Mouse (Mus musculus): ENCODE data around the gene Nanos1. TPM values are rescaled to one million over a fixed set of nuclear protein-coding genes. Genes with fewer than 3 reads are reported as not detected.
A peak's percentile ranks its signal among the peaks of the same experiment; 100 is the strongest.

The Nanos1 gene
- total and polyA plus RNA-seq, 3 experiments = 1.2 to 3.2 (median 1.3) TPM

DNA sequence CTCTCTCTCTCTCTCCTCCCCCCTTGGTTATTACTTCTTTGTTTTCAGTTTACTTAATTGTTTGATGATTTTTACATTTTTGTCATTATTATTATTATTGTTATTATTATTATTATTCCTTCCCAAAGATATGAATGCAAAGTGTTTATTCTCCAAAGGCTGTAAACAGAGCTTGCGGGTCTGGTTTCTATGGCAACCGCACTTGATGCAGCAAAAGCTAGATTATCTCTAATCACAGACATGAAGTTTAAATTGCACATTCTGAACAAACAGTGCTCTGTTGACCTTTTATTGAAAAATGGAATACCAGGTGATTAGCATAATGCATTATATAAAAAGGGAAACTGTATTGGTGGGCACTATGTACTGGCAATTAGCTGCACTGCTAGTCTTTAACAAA, 39.4 kb upstream of the Nanos1 start:
- in situ Hi-C loops (cut with MboI; ENCODE audit: low pct_ligation_motif_present, low pct_unique_long_range_greater_than_20kb, low sequenced_read_pairs) = loop anchor here (25.0 kb wide), 1 partner anchor 104 kb away; no protein-coding TSS in a partner anchor
- DNase-seq (ENCODE audit: extremely low read depth) = no peak
- peaks cover 2% of the 10 kb centered on the region for H3K27me3 ChIP-seq (replicated peaks)

GRCm38 (mm10) chr19:60730281-60730852, 25.4 kb upstream of the Nanos1 start:
- H3K9ac ChIP-seq (ENCODE audit: insufficient read depth, low read depth) = no peak overlapping the region
- dilution Hi-C loops (cut with MboI; ENCODE audit: extremely low pct_ligation_motif_present, extremely low pct_unique_long_range_greater_than_20kb, low sequenced_read_pairs) (no loop called here), in situ Hi-C loops (cut with MboI; ENCODE audit: low pct_ligation_motif_present, low pct_unique_long_range_greater_than_20kb, low sequenced_read_pairs) (no loop called here)
- no peaks in the 10 kb centered on the region for H3K9me3 ChIP-seq (replicated peaks; ENCODE audit: low read length)
- peak; percentile 75 for DNase-seq (ENCODE audit: extremely low read depth)
- no peaks in the 10 kb centered on the region for H3K4me1 ChIP-seq (ENCODE audit: control insufficient read depth in 1 of 2, insufficient read depth in 2 of 2)
- peaks cover 3% of the 10 kb centered on the region for H3K27me3 ChIP-seq (replicated peaks)
- no peaks in the 10 kb centered on the region for H3K36me3 ChIP-seq (replicated peaks in 1 of 2; ENCODE audit: control insufficient read depth in 1 of 2, insufficient read depth in 1 of 2, low read length in 1 of 2)
- H3K27ac ChIP-seq (ENCODE audit: insufficient read depth, low read depth) = no peak overlapping the region
- peak; percentile 9; the same call in 1 of the 2 replicates for TF ChIP-seq BHLHE40 (IDR thresholded peaks at IDR 0.05; ENCODE audit: low read depth, low read length)
- no peak for TF ChIP-seq TCF12 (IDR thresholded peaks at IDR 0.05; ENCODE audit: low read depth, low read length)
- no peak for TF ChIP-seq POLR2AphosphoS2 (IDR thresholded peaks at IDR 0.05; ENCODE audit: low read depth, low read length)
- no peak for TF ChIP-seq ETS1 (conservative IDR thresholded peaks at IDR 0.05; ENCODE audit: low read depth, low read length)
- TF ChIP-seq IRF4 (IDR thresholded peaks at IDR 0.05; ENCODE audit: low read depth, low read length) = no peak
- TF ChIP-seq ZMIZ1 (IDR thresholded peaks at IDR 0.05; ENCODE audit: low read depth, low read length) = no peak
- TF ChIP-seq MXI1 (IDR thresholded peaks at IDR 0.05; ENCODE audit: low read depth, low read length) = no peak
- TF ChIP-seq UBTF (IDR thresholded peaks at IDR 0.05; ENCODE audit: low read depth, low read length) = no peak
- peak; percentile 67 to 85 for TF ChIP-seq CTCF (conservative IDR thresholded peaks at IDR 0.05 in 1 of 2, IDR thresholded peaks at IDR 0.05 in 1 of 2; ENCODE audit: low read depth in 2 of 2, low read length in 2 of 2)
- no peak for TF ChIP-seq MYC (IDR thresholded peaks at IDR 0.05; ENCODE audit: low read depth, low read length)
- TF ChIP-seq ZKSCAN1 (IDR thresholded peaks at IDR 0.05; ENCODE audit: borderline replicate concordance, low read depth, low read length) = no peak
- peak; percentile 73 for TF ChIP-seq RAD21 (IDR thresholded peaks at IDR 0.05; ENCODE audit: low read depth, low read length)
- no peak for TF ChIP-seq MAZ (IDR thresholded peaks at IDR 0.05; ENCODE audit: low read depth, low read length)
- TF ChIP-seq SMC3 (IDR thresholded peaks at IDR 0.05; ENCODE audit: low read depth, low read length) = peak; percentile 80
- TF ChIP-seq MEF2A (IDR thresholded peaks at IDR 0.05; ENCODE audit: borderline replicate concordance, low read depth, low read length) = no peak
- TF ChIP-seq USF2 (conservative IDR thresholded peaks at IDR 0.05; ENCODE audit: low read depth, low read length) = no peak
- no peak for TF ChIP-seq SIN3A (IDR thresholded peaks at IDR 0.05; ENCODE audit: low read length)
- no peak for TF ChIP-seq NELFE (IDR thresholded peaks at IDR 0.05; ENCODE audit: low read depth, low read length)
- no peak overlapping the region for H3K4me3 ChIP-seq (replicated peaks in 1 of 3; ENCODE audit: low read depth in 2 of 3, low read length in 2 of 3, poor library complexity in 1 of 3)
- no peaks in the 10 kb centered on the region for H3K79me2 ChIP-seq (replicated peaks; ENCODE audit: control insufficient read depth, extremely low read depth, insufficient read depth, poor library complexity, severe bottlenecking)
- no peak overlapping the region for H3K4me2 ChIP-seq (ENCODE audit: insufficient read depth, low read depth, poor library complexity, severe bottlenecking)

More for the DNA sequence above, 39.4 kb upstream of the Nanos1 start:
- dilution Hi-C loops (cut with MboI; ENCODE audit: extremely low pct_ligation_motif_present, extremely low pct_unique_long_range_greater_than_20kb, low sequenced_read_pairs) = no loop called here
- TF ChIP-seq BHLHE40 (IDR thresholded peaks at IDR 0.05; ENCODE audit: low read depth, low read length) = no peak
- no peak for TF ChIP-seq CTCF (conservative IDR thresholded peaks at IDR 0.05 in 1 of 2, IDR thresholded peaks at IDR 0.05 in 1 of 2; ENCODE audit: low read depth in 2 of 2, low read length in 2 of 2)
- TF ChIP-seq IRF4 (IDR thresholded peaks at IDR 0.05; ENCODE audit: low read depth, low read length) = no peak
- TF ChIP-seq CHD1 (IDR thresholded peaks at IDR 0.05; ENCODE audit: low read depth, low read length) = no peak
- TF ChIP-seq TBP (conservative IDR thresholded peaks at IDR 0.05; ENCODE audit: low read depth, low read length) = no peak
- no peak for TF ChIP-seq CHD2 (IDR thresholded peaks at IDR 0.05; ENCODE audit: low read length)
- TF ChIP-seq USF1 (IDR thresholded peaks at IDR 0.05; ENCODE audit: low read depth, low read length) = no peak
- no peak for TF ChIP-seq GABPA (IDR thresholded peaks at IDR 0.05; ENCODE audit: insufficient replicate concordance, low read depth, low read length)
- no peak overlapping the region for H3K27ac ChIP-seq (ENCODE audit: insufficient read depth, low read depth)
- H3K79me2 ChIP-seq (replicated peaks; ENCODE audit: control insufficient read depth, extremely low read depth, insufficient read depth, poor library complexity, severe bottlenecking) = no peaks in the 10 kb centered on the region
- no peak overlapping the region for H3K4me2 ChIP-seq (ENCODE audit: insufficient read depth, low read depth, poor library complexity, severe bottlenecking)
- no peaks in the 10 kb centered on the region for H3K9me3 ChIP-seq (replicated peaks; ENCODE audit: low read length)
- no peak overlapping the region for H3K9ac ChIP-seq (ENCODE audit: insufficient read depth, low read depth)
- H3K4me3 ChIP-seq (replicated peaks in 1 of 3; ENCODE audit: low read depth in 2 of 3, low read length in 2 of 3, poor library complexity in 1 of 3) = no peak overlapping the region
- peaks cover 6 to 10% of the 10 kb centered on the region in 2 experiments; a peak in 2 of 4 replicates for H3K4me1 ChIP-seq (ENCODE audit: control insufficient read depth in 1 of 2, insufficient read depth in 2 of 2)
- H3K36me3 ChIP-seq (replicated peaks in 1 of 2; ENCODE audit: control insufficient read depth in 1 of 2, insufficient read depth in 1 of 2, low read length in 1 of 2) = no peaks in the 10 kb centered on the region

Data from CH12.LX (cell line).